Mouse (Mus musculus): Measurements from ENCODE around the gene Ube3c. TPM values are rescaled to one million over a fixed set of nuclear protein-coding genes. Genes with fewer than 3 reads are reported as not detected.

The Ube3c gene
- polyA plus RNA-seq, 1 experiment from 2014 or later = 42.2 TPM

Other genes with a start within 250 kb of the Ube3c start
- gene Lmbr1, start 190.9 kb upstream of the Ube3c start, polyA plus RNA-seq (2014; fragmentation: Nextera tagmentation; extraction: Ambion mirVana) = 9.0 and 14.6 TPM in 2 replicates
- gene Nom1, start 134.6 kb upstream of the Ube3c start, polyA plus RNA-seq (2014; fragmentation: Nextera tagmentation; extraction: Ambion mirVana) = 17.5 and 20.7 TPM in 2 replicates
- gene Mnx1, start 90.8 kb upstream of the Ube3c start, polyA plus RNA-seq (2014; fragmentation: Nextera tagmentation; extraction: Ambion mirVana) = not detected in 2 replicates
- 130 and 141 TPM in 2 replicates for gene Dnajb6, start 166.4 kb downstream of the Ube3c start, polyA plus RNA-seq (2014; fragmentation: Nextera tagmentation; extraction: Ambion mirVana)
- gene Gm5129, start 166.7 kb downstream of the Ube3c start, polyA plus RNA-seq (2014; fragmentation: Nextera tagmentation; extraction: Ambion mirVana) = not detected in 2 replicates

All from kidney, embryonic 14.5 days (tissue).